Mouse (Mus musculus) heart, embryonic 10.5 days (tissue): ENCODE measurements around the gene Zfhx3. TPM values are rescaled to one million over a fixed set of nuclear protein-coding genes. Genes with fewer than 3 reads are reported as not detected.
A peak's percentile ranks its signal among the peaks of the same experiment; 100 is the strongest.

Source experiments
- DNase-seq: peaks from one replicate; pipeline ENCODE4 v3.0.0-alpha.2; 2017; ENCODE audit warnings: low spot score
- H3K27ac ChIP-seq: fragments of 300-500 bp; sonication (generic); 2 replicates; pipeline ENCODE4 v1.5.1; 2016; ENCODE audit warnings: mild to moderate bottlenecking
- H3K27me3 ChIP-seq: fragments of 300-500 bp; sonication (generic); 2 replicates; pipeline ENCODE4 v1.6.1; 2016; ENCODE audit warnings: mild to moderate bottlenecking; ENCODE audit not compliant: poor library complexity, insufficient read depth, severe bottlenecking
- H3K36me3 ChIP-seq: fragments of 300-500 bp; sonication (generic); 2 replicates; pipeline ENCODE4 v1.6.1; 2016; ENCODE audit warnings: mild to moderate bottlenecking, moderate library complexity
- H3K4me1 ChIP-seq: fragments of 300-500 bp; sonication (generic); 2 replicates; pipeline ENCODE4 v1.6.1; 2016; ENCODE audit warnings: mild to moderate bottlenecking
- H3K4me3 ChIP-seq: fragments of 300-500 bp; sonication (generic); 2 replicates; pipeline ENCODE4 v1.5.1; 2016; ENCODE audit warnings: mild to moderate bottlenecking, moderate library complexity
- H3K9me3 ChIP-seq: fragments of 300-500 bp; sonication (generic); 2 replicates; pipeline ENCODE4 v1.6.1; 2016; ENCODE audit warnings: mild to moderate bottlenecking, moderate library complexity
- WGBS: fragments of 180-500 bp; shearing (Covaris S2); methylation state at CpG from one replicate; pipeline ENCODE4 v1.1.7; 2016; 5-methylcytosine and 5-hydroxymethylcytosine counted together
- polyA plus RNA-seq: library from polyadenylated mRNA; unstranded; fragments of >200 nt; fragmentation: Nextera tagmentation; extraction: Ambion mirVana; gene quantifications from 2 replicates; pipeline ENCODE4 v1.2.1, GENCODE M21; 2016

Zfhx3 gene
- polyA plus RNA-seq, 1 experiment from 2014 or later: 9.7 TPM

- no peak overlapping the region for H3K27ac ChIP-seq
- no peaks in the 10 kb centered on the region for H3K9me3 ChIP-seq
- 0 out of 2 replicates have a peak, but pooled peaks cover 3% of the 10 kb centered on the region for H3K4me1 ChIP-seq
- WGBS: 89% methylated on average over 8 of the region's 8 CpGs
- no peak for DNase-seq
- H3K36me3 ChIP-seq: peaks cover 52% of the 10 kb centered on the region
- no peak overlapping the region for H3K4me3 ChIP-seq
- peaks cover 6% of the 10 kb centered on the region; the same call in 1 of the 2 replicates for H3K27me3 ChIP-seq
Observed at GRCm38 (mm10) chr8:108942686-108943085, 1000.2 kb downstream of the Zfhx3 start.

- H3K9me3 ChIP-seq: no peaks in the 10 kb centered on the region
- H3K4me3 ChIP-seq: no peak overlapping the region
- H3K4me1 ChIP-seq: 0 out of 2 replicates have a peak, but pooled peaks cover 3% of the 10 kb centered on the region
- 88% methylated on average over 11 of the region's 11 CpGs for WGBS
- no peak overlapping the region for H3K27ac ChIP-seq
- peaks cover 1% of the 10 kb centered on the region; the same call in 1 of the 2 replicates for H3K27me3 ChIP-seq
- H3K36me3 ChIP-seq: peaks cover 53% of the 10 kb centered on the region
- DNase-seq: no peak
Observed at GRCm38 (mm10) chr8:108943132-108943531, 1000.7 kb downstream of the Zfhx3 start.

GRCm38 (mm10) chr8:108944312-108944711 lies 1001.9 kb downstream of the Zfhx3 start:
- H3K4me3 ChIP-seq: no peak overlapping the region
- H3K27me3 ChIP-seq: no peaks in the 10 kb centered on the region
- peaks cover 61% of the 10 kb centered on the region for H3K36me3 ChIP-seq
- 0 out of 2 replicates have a peak, but pooled peaks cover 3% of the 10 kb centered on the region for H3K4me1 ChIP-seq
- DNase-seq: no peak
- no peak overlapping the region for H3K27ac ChIP-seq
- WGBS: 83% methylated on average over 13 of the region's 13 CpGs
- H3K9me3 ChIP-seq: peaks cover 7% of the 10 kb centered on the region; the same call in 1 of the 2 replicates

GRCm38 (mm10) chr8:108950311-108950710 lies 1007.9 kb downstream of the Zfhx3 start:
- DNase-seq: no peak
- Histone ChIP-seq H3K27me3 (no peaks in the 10 kb centered on the region), H3K4me3 (no peak overlapping the region), H3K27ac (no peak overlapping the region), H3K36me3 (peaks cover 96% of the 10 kb centered on the region), H3K4me1 (0 out of 2 replicates have a peak, but pooled peaks cover 3% of the 10 kb centered on the region), H3K9me3 (peaks cover 10% of the 10 kb centered on the region; the same call in 1 of the 2 replicates)
- 96% methylated on average over 21 of the region's 21 CpGs for WGBS

- Histone ChIP-seq H3K27me3 (no peaks in the 10 kb centered on the region), H3K9me3 (peaks cover 10% of the 10 kb centered on the region; the same call in 1 of the 2 replicates), H3K36me3 (peaks cover 96% of the 10 kb centered on the region), H3K4me1 (peaks cover 5% of the 10 kb centered on the region; the same call in 1 of the 2 replicates), H3K27ac (no peak overlapping the region), H3K4me3 (no peak overlapping the region)
- no peak for DNase-seq
- 88% methylated on average over 12 of the region's 12 CpGs for WGBS
Observed at GRCm38 (mm10) chr8:108951560-108951959, 1009.1 kb downstream of the Zfhx3 start.

GRCm38 (mm10) chr8:108956416-108956815 lies 1014.0 kb downstream of the Zfhx3 start:
- Histone ChIP-seq H3K4me3 (peak overlapping the region; percentile 42), H3K27ac (no peak overlapping the region), H3K27me3 (no peaks in the 10 kb centered on the region), H3K4me1 (peaks cover 2% of the 10 kb centered on the region; the same call in 1 of the 2 replicates), H3K9me3 (no peaks in the 10 kb centered on the region), H3K36me3 (peaks cover 51% of the 10 kb centered on the region)
- WGBS: 59% methylated on average over 37 of the region's 37 CpGs
- DNase-seq: no peak

- H3K27ac ChIP-seq: no peak overlapping the region
Observed at GRCm38 (mm10) chr8:108962516-108962915, 1020.1 kb downstream of the Zfhx3 start.

GRCm38 (mm10) chr8:108963181-108963580 lies 1020.7 kb downstream of the Zfhx3 start:
- peak; percentile 70 for DNase-seq
- WGBS: 86% methylated on average over 2 of the region's 2 CpGs
- no peak overlapping the region for H3K27ac ChIP-seq
- H3K36me3 ChIP-seq: no peaks in the 10 kb centered on the region
- no peaks in the 10 kb centered on the region for H3K27me3 ChIP-seq
- no peak overlapping the region for H3K4me3 ChIP-seq
- no peaks in the 10 kb centered on the region for H3K4me1 ChIP-seq
- H3K9me3 ChIP-seq: no peaks in the 10 kb centered on the region

More at GRCm38 (mm10) chr8:108962516-108962915, 1020.1 kb downstream of the Zfhx3 start:
- H3K36me3 ChIP-seq: no peaks in the 10 kb centered on the region
- 73% methylated on average over 7 of the region's 7 CpGs for WGBS
- H3K4me1 ChIP-seq: no peaks in the 10 kb centered on the region
- peak; percentile 70 for DNase-seq
- no peak overlapping the region for H3K4me3 ChIP-seq
- no peaks in the 10 kb centered on the region for H3K9me3 ChIP-seq
- H3K27me3 ChIP-seq: no peaks in the 10 kb centered on the region

- no peaks in the 10 kb centered on the region for H3K36me3 ChIP-seq
- H3K4me1 ChIP-seq: no peaks in the 10 kb centered on the region
- H3K4me3 ChIP-seq: no peak overlapping the region
- WGBS: 83% methylated on average over 12 of the region's 12 CpGs
- H3K27me3 ChIP-seq: no peaks in the 10 kb centered on the region
- no peaks in the 10 kb centered on the region for H3K9me3 ChIP-seq
- H3K27ac ChIP-seq: no peak overlapping the region
- DNase-seq: peak; percentile 48
Observed at GRCm38 (mm10) chr8:108966041-108966440, 1023.6 kb downstream of the Zfhx3 start.

GRCm38 (mm10) chr8:108973639-108974325 lies 1031.3 kb downstream of the Zfhx3 start:
- Histone ChIP-seq H3K36me3 (no peaks in the 10 kb centered on the region), H3K4me1 (no peaks in the 10 kb centered on the region)
- no peak for DNase-seq

GRCm38 (mm10) chr8:108977693-108978361 lies 1035.4 kb downstream of the Zfhx3 start:
- Histone ChIP-seq H3K4me1 (no peaks in the 10 kb centered on the region), H3K27ac (no peak overlapping the region), H3K36me3 (no peaks in the 10 kb centered on the region), H3K27me3 (no peaks in the 10 kb centered on the region), H3K4me3 (no peak overlapping the region), H3K9me3 (no peaks in the 10 kb centered on the region)
- 73% methylated on average over 11 of the region's 11 CpGs for WGBS
- no peak for DNase-seq

More at GRCm38 (mm10) chr8:108973639-108974325, 1031.3 kb downstream of the Zfhx3 start:
- Histone ChIP-seq H3K4me3 (no peak overlapping the region), H3K27ac (no peak overlapping the region), H3K27me3 (no peaks in the 10 kb centered on the region), H3K9me3 (no peaks in the 10 kb centered on the region)
- 83% methylated on average over 9 of the region's 9 CpGs for WGBS

- Histone ChIP-seq H3K36me3 (no peaks in the 10 kb centered on the region), H3K9me3 (no peaks in the 10 kb centered on the region), H3K27me3 (no peaks in the 10 kb centered on the region), H3K27ac (no peak overlapping the region), H3K4me3 (no peak overlapping the region), H3K4me1 (no peaks in the 10 kb centered on the region)
- DNase-seq: no peak
- WGBS: 84% methylated on average over 7 of the region's 7 CpGs
Observed at GRCm38 (mm10) chr8:108978362-108978750, 1035.9 kb downstream of the Zfhx3 start.

GRCm38 (mm10) chr8:108984904-108985303 lies 1042.5 kb downstream of the Zfhx3 start:
- 64% methylated on average over 2 of the region's 2 CpGs for WGBS
- H3K36me3 ChIP-seq: no peaks in the 10 kb centered on the region

More at GRCm38 (mm10) chr8:108984904-108985303, 1042.5 kb downstream of the Zfhx3 start:
- DNase-seq: no peak
- no peak overlapping the region for H3K4me3 ChIP-seq
- H3K27me3 ChIP-seq: no peaks in the 10 kb centered on the region
- no peaks in the 10 kb centered on the region for H3K9me3 ChIP-seq
- H3K4me1 ChIP-seq: 0 out of 2 replicates have a peak, but pooled peaks cover 3% of the 10 kb centered on the region
- no peak overlapping the region for H3K27ac ChIP-seq
